Comparison of ENCODE assay signal across 17 mouse cellular contexts in the genomic region with DNA sequence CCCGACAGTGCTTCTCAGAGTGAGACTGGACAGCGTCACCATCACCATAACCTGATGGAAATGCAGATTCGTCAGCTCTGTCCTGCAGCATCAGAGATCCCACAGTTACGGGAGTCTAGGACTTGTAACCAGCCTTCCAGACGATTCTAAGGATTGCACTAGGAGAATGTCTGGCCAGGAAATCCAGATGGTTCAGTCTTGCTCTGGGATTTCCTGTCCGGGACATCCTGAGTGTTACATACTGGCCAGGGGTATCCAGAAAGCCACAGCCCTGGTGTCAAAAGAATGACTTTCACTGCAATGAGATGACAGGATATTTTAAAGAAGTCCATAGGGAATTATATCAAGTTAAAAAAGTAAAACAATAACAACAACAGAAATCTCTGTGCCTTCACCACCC.
DNase-seq lines count a peak whose midpoint lies in the region; ATAC-seq and TF ChIP-seq lines count a peak whose summit lies in the region.
"Had no signal": no experiment of that assay in that cellular context is flagged by ENCODE, and none has a peak within 500 bp of the region (broad histone marks: within the 10 kb centered on the region; RNA-seq: fewer than 3 reads in every experiment).

No protein-coding gene starts in this region.

- no peaks in the 10 kb centered on the region for H3K27me3 ChIP-seq in forebrain, embryonic 13.5 days
- no peaks in the 10 kb centered on the region for H3K27me3 ChIP-seq in forebrain, embryonic 10.5 days (ENCODE audit: poor library complexity, severe bottlenecking)
- H3K27me3 ChIP-seq in heart, embryonic 16.5 days (ENCODE audit: control insufficient read depth, insufficient read depth, low read length) = no peaks in the 10 kb centered on the region
- H3K27me3 ChIP-seq in neural tube, embryonic 13.5 days = no peaks in the 10 kb centered on the region
- H3K27me3 ChIP-seq: liver, embryonic 13.5 days; megakaryocyte, embryonic 14.5 days; neural tube, embryonic 12.5 days; Patski; stomach, embryonic 15.5 days had no signal

- WGBS in forebrain, embryonic 13.5 days = 88% methylated on average over 6 of the region's 6 CpGs
- 88% methylated on average over 6 of the region's 6 CpGs for WGBS in forebrain, embryonic 10.5 days
- 52% methylated on average over 6 of the region's 6 CpGs for WGBS in heart, embryonic 16.5 days
- 89% methylated on average over 6 of the region's 6 CpGs for WGBS in neural tube, embryonic 13.5 days

- H3K9me3 ChIP-seq in forebrain, embryonic 13.5 days (replicated peaks) = no peaks in the 10 kb centered on the region
- no peaks in the 10 kb centered on the region for H3K9me3 ChIP-seq in forebrain, embryonic 10.5 days
- H3K9me3 ChIP-seq in heart, embryonic 16.5 days (replicated peaks; ENCODE audit: control insufficient read depth, low read length) = no peaks in the 10 kb centered on the region
- H3K9me3 ChIP-seq in neural tube, embryonic 13.5 days = no peaks in the 10 kb centered on the region
- H3K9me3 ChIP-seq: liver, embryonic 13.5 days; megakaryocyte, embryonic 14.5 days; neural tube, embryonic 12.5 days; stomach, embryonic 15.5 days had no signal

- peaks cover 74% of the 10 kb centered on the region for H3K4me1 ChIP-seq in forebrain, embryonic 13.5 days
- peaks cover 60% of the 10 kb centered on the region for H3K4me1 ChIP-seq in forebrain, embryonic 10.5 days
- peaks cover 69% of the 10 kb centered on the region for H3K4me1 ChIP-seq in heart, embryonic 16.5 days (ENCODE audit: control insufficient read depth, insufficient read depth, low read length)
- H3K4me1 ChIP-seq in neural tube, embryonic 13.5 days (replicated peaks) = peaks cover 99% of the 10 kb centered on the region

- H3K27ac ChIP-seq in forebrain, embryonic 13.5 days = peak overlapping the region; percentile 21; the same call in 1 of the 2 replicates
- H3K27ac ChIP-seq in forebrain, embryonic 10.5 days = no peak overlapping the region
- peak overlapping the region; percentile 2; the same call in 1 of the 2 replicates for H3K27ac ChIP-seq in heart, embryonic 16.5 days (ENCODE audit: low read length)
- 0 out of 2 replicates have a peak overlapping the region, but pooled peaks have one; percentile 92 for H3K27ac ChIP-seq in layer of hippocampus, adult 2 months
- H3K27ac ChIP-seq in neural tube, embryonic 13.5 days (replicated peaks) = peak overlapping the region; percentile 94
- H3K27ac ChIP-seq: liver, embryonic 13.5 days had no signal

- peaks cover 56% of the 10 kb centered on the region for H3K36me3 ChIP-seq in forebrain, embryonic 13.5 days (ENCODE audit: poor library complexity, severe bottlenecking)
- H3K36me3 ChIP-seq in forebrain, embryonic 10.5 days (replicated peaks) = peaks cover 95% of the 10 kb centered on the region
- H3K36me3 ChIP-seq in heart, embryonic 16.5 days (ENCODE audit: control insufficient read depth, insufficient read depth) = no peaks in the 10 kb centered on the region
- H3K36me3 ChIP-seq in neural tube, embryonic 13.5 days = peaks cover 22% of the 10 kb centered on the region
- H3K36me3 ChIP-seq: stomach, embryonic 15.5 days had no signal

- H3K9ac ChIP-seq in forebrain, embryonic 13.5 days = no peak overlapping the region
- H3K9ac ChIP-seq in heart, embryonic 16.5 days (ENCODE audit: low read length) = no peak overlapping the region
- no peak overlapping the region for H3K9ac ChIP-seq in neural tube, embryonic 13.5 days
- H3K9ac ChIP-seq: liver, embryonic 13.5 days; neural tube, embryonic 12.5 days; stomach, embryonic 15.5 days had no signal

- no peak for TF ChIP-seq CTCF in layer of hippocampus, adult 2 months (conservative IDR thresholded peaks at IDR 0.05)

- no peak overlapping the region for H3K4me2 ChIP-seq in forebrain, embryonic 13.5 days
- no peak overlapping the region for H3K4me2 ChIP-seq in heart, embryonic 16.5 days (ENCODE audit: low read depth, low read length)
- no peak overlapping the region for H3K4me2 ChIP-seq in neural tube, embryonic 13.5 days
- H3K4me2 ChIP-seq: liver, embryonic 13.5 days; neural tube, embryonic 12.5 days; stomach, embryonic 15.5 days had no signal

- no peak for ATAC-seq in forebrain, embryonic 13.5 days
- no peak for ATAC-seq in heart, embryonic 16.5 days (replicated peaks; ENCODE audit: extremely low read depth, insufficient read depth, low FRiP score)
- no peak for ATAC-seq in neural tube, embryonic 13.5 days (ENCODE audit: low read depth)
- ATAC-seq: intestine, embryonic 16.5 days; lung, postnatal 0 days; Patski had no signal

- H3K4me3 ChIP-seq in forebrain, embryonic 13.5 days = no peak overlapping the region
- H3K4me3 ChIP-seq in forebrain, embryonic 10.5 days = no peak overlapping the region
- no peak overlapping the region for H3K4me3 ChIP-seq in heart, embryonic 16.5 days (ENCODE audit: low read length)
- no peak overlapping the region for H3K4me3 ChIP-seq in layer of hippocampus, adult 2 months
- no peak overlapping the region for H3K4me3 ChIP-seq in neural tube, embryonic 13.5 days
- H3K4me3 ChIP-seq: liver, embryonic 13.5 days; megakaryocyte, embryonic 14.5 days; neural tube, embryonic 12.5 days; stomach, embryonic 15.5 days had no signal

- DNase-seq in forebrain, embryonic 10.5 days (ENCODE audit: extremely low spot score, low spot score) = no peak
- no peak for DNase-seq in heart, postnatal 4 days
- no peak for DNase-seq in layer of hippocampus, adult 2 months (ENCODE audit: low spot score in 2 of 2)
- no peak for DNase-seq in layer of hippocampus, adult 8-10 months (ENCODE audit: low spot score in 2 of 2)
- DNase-seq in testis, postnatal 14 days (ENCODE audit: low spot score) = no peak
- DNase-seq: liver, embryonic 13.5 days; retina, postnatal 1 day; thymus, postnatal 14 days had no signal
